Mouse (Mus musculus) neural tube, embryonic 15.5 days (tissue): ENCODE measurements around the gene Pifo. TPM values are rescaled to one million over a fixed set of nuclear protein-coding genes. Genes with fewer than 3 reads are reported as not detected.
"Not testable (repeated sequence)": the region's sequence is repeated elsewhere in the genome, so short reads cannot be mapped to it uniquely, and the experiment has no call there.

Source experiments
- ATAC-seq: fragments of 200-750 bp; cut with Nextera tagmentation; 2 replicates; pipeline ENCODE4 v1.8.0; 2017; ENCODE audit warnings: mild to moderate bottlenecking, moderate TSS enrichment, moderate library complexity; ENCODE audit not compliant: low FRiP score
- H3K27ac ChIP-seq: fragments of 300-500 bp; sonication (generic); replicated peaks from 2 replicates; pipeline ENCODE4 v1.5.1; 2015; ENCODE audit warnings: mild to moderate bottlenecking, inconsistent platforms
- H3K27me3 ChIP-seq: fragments of 300-500 bp; sonication (generic); replicated peaks from 2 replicates; pipeline ENCODE4 v1.6.1; 2015; ENCODE audit warnings: inconsistent platforms
- H3K36me3 ChIP-seq: fragments of 300-500 bp; sonication (generic); 2 replicates; pipeline ENCODE4 v1.6.1; 2015; ENCODE audit warnings: inconsistent platforms
- H3K4me1 ChIP-seq: fragments of 300-500 bp; sonication (generic); 2 replicates; pipeline ENCODE4 v1.6.1; 2015; ENCODE audit warnings: inconsistent platforms
- H3K4me2 ChIP-seq: fragments of 300-500 bp; sonication (generic); 2 replicates; pipeline ENCODE4 v1.6.1; 2015; ENCODE audit warnings: inconsistent platforms, mild to moderate bottlenecking, moderate library complexity
- H3K4me3 ChIP-seq: fragments of 300-500 bp; sonication (generic); replicated peaks from 2 replicates; pipeline ENCODE4 v1.5.1; 2015; ENCODE audit warnings: mild to moderate bottlenecking, inconsistent platforms
- H3K9ac ChIP-seq: fragments of 300-500 bp; sonication (generic); replicated peaks from 2 replicates; pipeline ENCODE4 v1.6.1; 2015; ENCODE audit warnings: mild to moderate bottlenecking, inconsistent platforms
- H3K9me3 ChIP-seq: fragments of 300-500 bp; sonication (generic); replicated peaks from 2 replicates; pipeline ENCODE4 v1.6.1; 2016; ENCODE audit warnings: inconsistent platforms
- WGBS: fragments of 180-500 bp; shearing (Covaris S2); methylation state at CpG from one replicate; pipeline ENCODE4 v1.1.7; 2015; ENCODE audit warnings: mixed read lengths; 5-methylcytosine and 5-hydroxymethylcytosine counted together
- polyA plus RNA-seq: library from polyadenylated mRNA; unstranded; fragments of >200 nt; fragmentation: Nextera tagmentation; extraction: Ambion mirVana; gene quantifications from 2 replicates; pipeline ENCODE4 v1.2.1, GENCODE M21; 2015

The Pifo gene
- polyA plus RNA-seq, 1 experiment from 2014 or later, result 3.2 TPM

GRCm38 (mm10) chr3:105991653-105992283 is 22.7 kb downstream of the Pifo start:
- H3K4me2 ChIP-seq, result no peak overlapping the region
- H3K36me3 ChIP-seq, result no peaks in the 10 kb centered on the region
- H3K27ac ChIP-seq, result no peak overlapping the region
- H3K9ac ChIP-seq, result no peak overlapping the region
- ATAC-seq, result no peak
- 34% methylated on average over 4 of the region's 4 CpGs for WGBS
- no peaks in the 10 kb centered on the region for H3K27me3 ChIP-seq
- 0 out of 2 replicates have a peak, but pooled peaks cover 2% of the 10 kb centered on the region for H3K4me1 ChIP-seq
- no peak overlapping the region for H3K4me3 ChIP-seq
- H3K9me3 ChIP-seq, result no peaks in the 10 kb centered on the region

GRCm38 (mm10) chr3:105989611-105990010 is 24.8 kb downstream of the Pifo start:
- H3K36me3 ChIP-seq, H3K4me1 ChIP-seq, H3K4me2 ChIP-seq, ATAC-seq, H3K27ac ChIP-seq, H3K4me3 ChIP-seq, H3K9ac ChIP-seq, H3K27me3 ChIP-seq, H3K9me3 ChIP-seq: not testable (repeated sequence)
- WGBS, result 45% methylated on average over 5 of the region's 5 CpGs

GRCm38 (mm10) chr3:105974174-105974573 is 40.3 kb downstream of the Pifo start:
- peaks cover 15% of the 10 kb centered on the region for H3K36me3 ChIP-seq
- H3K9me3 ChIP-seq, result no peaks in the 10 kb centered on the region
- no peak for ATAC-seq
- 93% methylated on average over 2 of the region's 2 CpGs for WGBS
- H3K4me2 ChIP-seq, result no peak overlapping the region
- no peaks in the 10 kb centered on the region for H3K27me3 ChIP-seq
- H3K9ac ChIP-seq, result no peak overlapping the region
- no peak overlapping the region for H3K4me3 ChIP-seq
- H3K27ac ChIP-seq, result no peak overlapping the region
- H3K4me1 ChIP-seq, result no peaks in the 10 kb centered on the region

- ATAC-seq, result no peak
- Histone ChIP-seq H3K4me2 (no peak within 1 kb of the TSS), H3K27ac (no peak within 1 kb of the TSS), H3K27me3 (no peaks in the 10 kb centered on the region), H3K9ac (no peak within 1 kb of the TSS), H3K9me3 (no peaks in the 10 kb centered on the region), H3K4me1 (no peaks in the 10 kb centered on the region), H3K4me3 (no peak within 1 kb of the TSS), H3K36me3 (peaks cover 23% of the 10 kb centered on the region)
- WGBS, result 80% methylated on average over 3 of the region's 3 CpGs
These were observed 41.0 kb downstream of the Pifo start, which contains the start of gene Ovgp1 for GRCm38 (mm10) chr3:105973411-105973810. TSS of gene Ovgp1 (plus strand) at chr3:105973711.

- no peak for ATAC-seq
- Histone ChIP-seq H3K4me1 (no peaks in the 10 kb centered on the region), H3K27me3 (no peaks in the 10 kb centered on the region), H3K9ac (no peak overlapping the region), H3K36me3 (peaks cover 37% of the 10 kb centered on the region), H3K4me2 (no peak overlapping the region), H3K9me3 (no peaks in the 10 kb centered on the region), H3K4me3 (no peak overlapping the region), H3K27ac (no peak overlapping the region)
- WGBS, result 88% methylated on average over 5 of the region's 5 CpGs
These were observed 42.5 kb downstream of the Pifo start for GRCm38 (mm10) chr3:105971831-105972446.

GRCm38 (mm10) chr3:105960700-105961099 is 53.7 kb downstream of the Pifo start:
- Histone ChIP-seq H3K4me1 (peaks cover 41% of the 10 kb centered on the region), H3K27me3 (no peaks in the 10 kb centered on the region), H3K9me3 (no peaks in the 10 kb centered on the region), H3K36me3 (peaks cover 44% of the 10 kb centered on the region), H3K9ac (no peak overlapping the region), H3K4me3 (peak overlapping the region; percentile 83), H3K27ac (no peak overlapping the region), H3K4me2 (peak overlapping the region; percentile 89)
- WGBS, result 97% methylated on average over 2 of the region's 2 CpGs
- ATAC-seq, result no peak

- no peak for ATAC-seq
These were observed 54.4 kb downstream of the Pifo start, which contains the start of gene Atp5f1 for GRCm38 (mm10) chr3:105959999-105960398. TSS of gene Atp5f1 (minus strand) at chr3:105960099.

GRCm38 (mm10) chr3:105959585-105959984 is 54.9 kb downstream of the Pifo start:
- Histone ChIP-seq H3K4me1 (peaks cover 41% of the 10 kb centered on the region), H3K4me3 (peak overlapping the region; percentile 83)
- ATAC-seq, result peak; percentile 80

More at GRCm38 (mm10) chr3:105959999-105960398, 54.4 kb downstream of the Pifo start, which contains the start of gene Atp5f1:
- Histone ChIP-seq H3K27ac (peak within 1 kb of the TSS; percentile 88), H3K4me2 (peak within 1 kb of the TSS; percentile 89), H3K9ac (peak within 1 kb of the TSS; percentile 81), H3K27me3 (no peaks in the 10 kb centered on the region), H3K36me3 (peaks cover 39% of the 10 kb centered on the region), H3K4me3 (peak within 1 kb of the TSS; percentile 83), H3K9me3 (no peaks in the 10 kb centered on the region), H3K4me1 (peaks cover 41% of the 10 kb centered on the region)
- WGBS, result 8% methylated on average over 6 of the region's 6 CpGs

GRCm38 (mm10) chr3:105958974-105959580 is 55.4 kb downstream of the Pifo start, which contains the start of gene Wdr77:
TSS of gene Wdr77 (plus strand) at chr3:105959369.
- Histone ChIP-seq H3K27me3 (no peaks in the 10 kb centered on the region), H3K27ac (peak within 1 kb of the TSS; percentile 88), H3K4me3 (peak within 1 kb of the TSS; percentile 83), H3K9ac (peak within 1 kb of the TSS; percentile 81), H3K4me1 (peaks cover 41% of the 10 kb centered on the region), H3K4me2 (peak within 1 kb of the TSS; percentile 89), H3K36me3 (peaks cover 37% of the 10 kb centered on the region), H3K9me3 (no peaks in the 10 kb centered on the region)
- WGBS, result under 1% methylated on average over 52 of the region's 52 CpGs
- peak; percentile 97 for ATAC-seq

More at GRCm38 (mm10) chr3:105959585-105959984, 54.9 kb downstream of the Pifo start:
- peak overlapping the region; percentile 81 for H3K9ac ChIP-seq
- WGBS, result under 1% methylated on average over 26 of the region's 26 CpGs
- no peaks in the 10 kb centered on the region for H3K27me3 ChIP-seq
- no peaks in the 10 kb centered on the region for H3K9me3 ChIP-seq
- H3K27ac ChIP-seq, result peak overlapping the region; percentile 79
- H3K36me3 ChIP-seq, result peaks cover 39% of the 10 kb centered on the region
- peak overlapping the region; percentile 89 for H3K4me2 ChIP-seq

GRCm38 (mm10) chr3:105958204-105958603 is 56.2 kb downstream of the Pifo start:
- H3K27ac ChIP-seq, result peak overlapping the region; percentile 88; the same call in 1 of the 2 replicates
- ATAC-seq, result no peak

GRCm38 (mm10) chr3:105957235-105957634 is 57.2 kb downstream of the Pifo start:
- Histone ChIP-seq H3K27ac (no peak overlapping the region), H3K9me3 (no peaks in the 10 kb centered on the region), H3K27me3 (no peaks in the 10 kb centered on the region), H3K36me3 (peaks cover 28% of the 10 kb centered on the region), H3K9ac (no peak overlapping the region), H3K4me3 (0 out of 2 replicates have a peak overlapping the region, but pooled peaks have one; percentile 8), H3K4me1 (peaks cover 41% of the 10 kb centered on the region), H3K4me2 (peak overlapping the region; percentile 68)
- no peak for ATAC-seq
- 93% methylated on average over 1 of the region's 1 CpGs for WGBS

More at GRCm38 (mm10) chr3:105958204-105958603, 56.2 kb downstream of the Pifo start:
- H3K4me2 ChIP-seq, result peak overlapping the region; percentile 68
- peak overlapping the region; percentile 83 for H3K4me3 ChIP-seq
- H3K9ac ChIP-seq, result peak overlapping the region; percentile 81
- H3K36me3 ChIP-seq, result peaks cover 33% of the 10 kb centered on the region
- H3K9me3 ChIP-seq, result no peaks in the 10 kb centered on the region
- H3K4me1 ChIP-seq, result peaks cover 41% of the 10 kb centered on the region
- H3K27me3 ChIP-seq, result no peaks in the 10 kb centered on the region
- 46% methylated on average over 5 of the region's 5 CpGs for WGBS
